Mouse (Mus musculus) heart, postnatal 0 days (tissue): ENCODE results near the gene Gja4. TPM values are rescaled to one million over a fixed set of nuclear protein-coding genes. Genes with fewer than 3 reads are reported as not detected.

Source experiments
- ATAC-seq: fragments of 200-750 bp; cut with Nextera tagmentation; 2 replicates; pipeline ENCODE4 v1.8.0; 2017; ENCODE audit warnings: low read depth, moderate number of reproducible peaks, moderate library complexity; ENCODE audit not compliant: insufficient read depth
- DNase-seq: peaks from one replicate; pipeline ENCODE4 v3.0.0-alpha.2; 2016; ENCODE audit warnings: low spot score
- H3K27ac ChIP-seq: fragments of 300-500 bp; sonication (generic); 2 replicates; pipeline ENCODE4 v1.5.1; 2014; ENCODE audit warnings: low read depth, mild to moderate bottlenecking
- H3K27me3 ChIP-seq: fragments of 300-500 bp; sonication (generic); 2 replicates; pipeline ENCODE4 v1.6.1; 2014; ENCODE audit warnings: low read length, mixed read lengths; ENCODE audit not compliant: control insufficient read depth, insufficient read depth
- H3K36me3 ChIP-seq: fragments of 300-500 bp; sonication (generic); replicated peaks from 2 replicates; pipeline ENCODE4 v1.6.1; 2014; ENCODE audit warnings: low read length, mixed read lengths; ENCODE audit not compliant: control insufficient read depth, insufficient read depth
- H3K4me1 ChIP-seq: fragments of 300-500 bp; sonication (generic); 2 replicates; pipeline ENCODE4 v1.6.1; 2014; ENCODE audit warnings: antibody characterized with exemption; ENCODE audit not compliant: control insufficient read depth, insufficient read depth
- H3K4me2 ChIP-seq: fragments of 300-500 bp; sonication (generic); 2 replicates; pipeline ENCODE4 v1.6.1; 2014; ENCODE audit warnings: low read depth, mild to moderate bottlenecking, low read length, moderate library complexity
- H3K4me3 ChIP-seq: fragments of 300-500 bp; sonication (generic); 2 replicates; pipeline ENCODE4 v1.5.1; 2014; ENCODE audit warnings: low read depth, low read length
- H3K9ac ChIP-seq: fragments of 300-500 bp; sonication (generic); replicated peaks from 2 replicates; pipeline ENCODE4 v1.6.1; 2014; ENCODE audit warnings: low read depth, low read length, mixed read lengths
- H3K9me3 ChIP-seq: fragments of 300-500 bp; sonication (generic); replicated peaks from 2 replicates; pipeline ENCODE4 v1.6.1; 2016; ENCODE audit warnings: low read length; ENCODE audit not compliant: control insufficient read depth
- CTCF ChIP-seq: IDR thresholded peaks from 2 replicates; pipeline ENCODE4 v1.5.1; 2016; ENCODE audit warnings: antibody characterized with exemption, control low read depth, low read depth
- EP300 ChIP-seq: IDR thresholded peaks from 2 replicates; pipeline ENCODE4 v1.6.1; 2016; ENCODE audit warnings: antibody characterized with exemption, low read depth
- WGBS: fragments of 180-500 bp; shearing (Covaris S2); extraction: QIAGEN DNeasy Blood & Tissue Kit; methylation state at CpG from one replicate; pipeline ENCODE4 v1.1.7; 2014; 5-methylcytosine and 5-hydroxymethylcytosine counted together
- polyA plus RNA-seq: library from polyadenylated mRNA; unstranded; fragments of >200 nt; fragmentation: Nextera tagmentation; extraction: Ambion mirVana; gene quantifications from 2 replicates; pipeline ENCODE4 v1.2.1, GENCODE M21; 2015
- total RNA-seq: library from RNA; depleted of rRNA; stranded (reverse); fragments of >200 nt; gene quantifications from 2 replicates; pipeline ENCODE4 v1.2.3, GENCODE M21; 2014; ENCODE audit warnings: low replicate concordance

Gene Gja4
- total and polyA plus RNA-seq, 2 experiments from 2014 or later, result 23.4 to 38.4 TPM

DNA sequence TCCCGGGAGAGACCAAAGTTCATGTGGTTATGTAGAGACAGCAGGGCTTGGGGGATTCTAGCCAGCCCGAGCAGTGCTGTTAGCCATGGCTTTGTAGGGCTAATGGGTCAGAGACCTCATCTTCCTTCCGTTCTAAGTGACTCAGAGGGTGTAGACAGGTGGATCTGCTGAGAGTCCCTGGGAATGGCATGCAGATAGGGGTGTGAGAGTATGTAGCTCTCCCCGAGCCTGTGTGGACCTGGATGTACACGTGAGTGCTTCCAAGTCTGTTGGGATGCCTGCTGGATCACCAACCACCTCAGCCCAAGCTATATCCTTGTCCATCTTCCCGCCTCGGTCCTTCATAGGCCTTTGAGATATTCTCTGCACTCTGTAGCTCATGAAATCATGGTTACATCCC lies 14.5 kb upstream of the Gja4 start:
- Histone ChIP-seq H3K4me1 (no peaks in the 10 kb centered on the region; the same call in 1 of the 2 replicates), H3K27me3 (peaks cover 63% of the 10 kb centered on the region), H3K9ac (no peak overlapping the region), H3K36me3 (no peaks in the 10 kb centered on the region), H3K9me3 (no peaks in the 10 kb centered on the region), H3K4me3 (no peak overlapping the region), H3K4me2 (no peak overlapping the region), H3K27ac (no peak overlapping the region)
- ATAC-seq (no peak), DNase-seq (no peak)
- 45% methylated on average over 7 of the region's 7 CpGs for WGBS
- TF ChIP-seq EP300 (no peak), CTCF (no peak)

DNA sequence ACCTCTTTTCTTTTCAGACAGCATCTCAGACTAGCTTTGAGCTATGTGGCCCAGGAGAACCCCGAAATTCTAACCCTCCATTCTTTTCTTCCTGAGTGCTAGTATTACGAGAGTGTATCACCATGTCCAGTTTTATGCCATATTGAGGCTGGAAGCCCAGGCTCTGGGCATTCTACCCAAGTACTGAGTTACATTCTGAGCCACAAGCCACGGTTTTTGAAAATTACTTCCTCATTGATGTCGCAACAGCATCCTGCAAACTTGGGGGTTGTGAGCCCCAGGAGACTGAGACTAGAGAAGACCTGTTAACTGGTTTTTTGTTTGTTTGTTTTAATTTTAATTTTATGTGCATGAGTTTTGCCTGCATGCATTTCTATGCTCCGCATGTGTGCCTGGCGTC lies 13.9 kb upstream of the Gja4 start:
- no peak for DNase-seq
- TF ChIP-seq CTCF, result no peak
- TF ChIP-seq EP300, result no peak
- no peaks in the 10 kb centered on the region; the same call in 1 of the 2 replicates for H3K4me1 ChIP-seq
- H3K4me3 ChIP-seq, result no peak overlapping the region
- H3K4me2 ChIP-seq, result no peak overlapping the region
- no peak overlapping the region for H3K27ac ChIP-seq
- H3K9me3 ChIP-seq, result no peaks in the 10 kb centered on the region
- WGBS, result 61% methylated on average over 6 of the region's 6 CpGs
- H3K27me3 ChIP-seq, result peaks cover 63% of the 10 kb centered on the region
- no peak overlapping the region for H3K9ac ChIP-seq
- H3K36me3 ChIP-seq, result no peaks in the 10 kb centered on the region
- ATAC-seq, result no peak

- Histone ChIP-seq H3K4me1 (no peaks in the 10 kb centered on the region; the same call in 1 of the 2 replicates), H3K9me3 (no peaks in the 10 kb centered on the region), H3K36me3 (no peaks in the 10 kb centered on the region), H3K4me2 (no peak overlapping the region), H3K9ac (no peak overlapping the region), H3K4me3 (no peak overlapping the region), H3K27me3 (peaks cover 62% of the 10 kb centered on the region), H3K27ac (no peak overlapping the region)
- DNase-seq (no peak), ATAC-seq (no peak)
- TF ChIP-seq EP300 (no peak), CTCF (no peak)
- WGBS, result 24% methylated on average over 7 of the region's 7 CpGs
Measured at GRCm38 (mm10) chr4:127327258-127327657, 13.4 kb upstream of the Gja4 start.

DNA sequence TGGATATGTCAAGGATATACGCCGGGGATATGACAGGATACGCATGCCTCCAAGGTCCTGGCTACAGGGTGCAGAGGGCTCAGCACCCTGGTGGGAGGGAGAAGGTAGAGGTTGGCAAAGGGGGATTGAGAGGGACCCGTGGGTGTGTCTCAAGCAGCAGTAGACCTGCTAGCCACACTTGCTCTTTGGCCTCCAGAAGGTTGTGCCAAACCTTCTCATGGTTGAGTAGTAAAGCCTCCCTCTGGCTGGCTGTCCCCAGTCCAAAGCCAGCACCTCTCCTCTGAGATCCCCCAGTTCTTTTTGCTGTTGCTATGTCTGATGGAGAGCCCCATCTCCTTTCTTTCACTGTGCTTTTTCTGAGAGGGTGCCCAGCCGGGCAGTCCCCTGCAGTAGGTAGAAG lies 11.4 kb upstream of the Gja4 start:
- H3K4me3 ChIP-seq, result no peak overlapping the region
- no peak for DNase-seq
- no peak overlapping the region for H3K4me2 ChIP-seq
- no peaks in the 10 kb centered on the region for H3K4me1 ChIP-seq
- no peak overlapping the region for H3K27ac ChIP-seq
- H3K27me3 ChIP-seq, result peaks cover 42% of the 10 kb centered on the region
- no peaks in the 10 kb centered on the region for H3K36me3 ChIP-seq
- H3K9ac ChIP-seq, result no peak overlapping the region
- ATAC-seq, result no peak
- 75% methylated on average over 5 of the region's 5 CpGs for WGBS
- TF ChIP-seq EP300 (no peak), CTCF (no peak)
- H3K9me3 ChIP-seq, result no peaks in the 10 kb centered on the region

DNA sequence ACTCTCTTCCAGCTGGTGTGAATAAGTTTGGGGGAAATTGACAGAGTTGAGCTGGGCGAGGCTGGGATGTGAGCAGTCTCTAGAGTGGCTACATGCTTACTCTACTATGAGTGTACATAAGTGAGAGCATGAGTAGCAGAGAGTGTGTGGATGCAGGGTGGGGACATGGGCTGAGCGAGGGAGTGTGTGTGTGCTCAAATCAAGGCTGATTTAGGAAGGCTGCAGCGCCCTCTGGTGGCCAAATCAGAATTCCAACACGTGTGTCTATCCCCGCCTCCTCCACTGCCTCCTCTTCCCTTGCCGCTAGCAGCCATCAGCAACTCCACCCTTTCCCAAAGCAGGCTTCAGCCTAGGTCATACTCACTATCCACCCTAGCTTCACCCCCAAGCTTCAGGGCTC lies 10.9 kb upstream of the Gja4 start:
- peak; percentile 80 for DNase-seq
- ATAC-seq, result peak; percentile 80
- Histone ChIP-seq H3K4me3 (no peak overlapping the region), H3K4me1 (no peaks in the 10 kb centered on the region), H3K36me3 (no peaks in the 10 kb centered on the region), H3K27ac (no peak overlapping the region), H3K9me3 (no peaks in the 10 kb centered on the region), H3K4me2 (no peak overlapping the region), H3K9ac (no peak overlapping the region), H3K27me3 (peaks cover 37% of the 10 kb centered on the region)
- WGBS, result 5% methylated on average over 6 of the region's 6 CpGs
- TF ChIP-seq EP300, result no peak
- peak; percentile 82 for TF ChIP-seq CTCF

DNA sequence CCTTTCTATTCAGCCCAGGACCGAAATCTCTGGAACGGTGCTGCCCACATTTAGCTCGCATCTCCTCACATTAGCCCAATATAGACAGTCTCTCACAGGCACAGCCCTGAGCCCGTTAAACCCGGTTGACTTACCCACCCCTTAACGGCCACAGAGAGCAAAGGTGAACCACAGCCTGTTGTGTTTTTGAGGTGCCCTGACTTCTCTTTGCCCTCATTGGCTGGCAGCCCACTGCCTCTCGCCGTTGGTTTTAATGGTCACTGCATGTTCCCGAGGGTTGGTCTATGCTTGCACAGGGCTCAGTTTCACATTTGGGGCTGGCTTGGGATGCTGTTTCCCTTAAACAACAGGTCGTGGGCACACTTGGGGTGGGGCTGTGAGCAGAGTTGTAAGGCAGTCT lies 10.5 kb upstream of the Gja4 start:
- no peak overlapping the region for H3K9ac ChIP-seq
- H3K4me1 ChIP-seq, result no peaks in the 10 kb centered on the region
- no peak for DNase-seq
- peaks cover 32% of the 10 kb centered on the region for H3K27me3 ChIP-seq
- H3K27ac ChIP-seq, result no peak overlapping the region
- TF ChIP-seq EP300, result no peak
- no peak for TF ChIP-seq CTCF
- 67% methylated on average over 10 of the region's 10 CpGs for WGBS
- ATAC-seq, result no peak
- no peak overlapping the region for H3K4me3 ChIP-seq
- H3K36me3 ChIP-seq, result no peaks in the 10 kb centered on the region
- H3K9me3 ChIP-seq, result no peaks in the 10 kb centered on the region
- H3K4me2 ChIP-seq, result no peak overlapping the region
